Mouse (Mus musculus) 3134 (cell line): ENCODE results near the gene Cct5.

ENCODE experiments used
- DNase-seq: peaks from one replicate; pipeline ENCODE4 v3.0.0-alpha.2; 2011; ENCODE audit warnings: low spot score; ENCODE audit not compliant: insufficient read length; ENCODE audit errors: extremely low read depth

Gene Cct5

DNA sequence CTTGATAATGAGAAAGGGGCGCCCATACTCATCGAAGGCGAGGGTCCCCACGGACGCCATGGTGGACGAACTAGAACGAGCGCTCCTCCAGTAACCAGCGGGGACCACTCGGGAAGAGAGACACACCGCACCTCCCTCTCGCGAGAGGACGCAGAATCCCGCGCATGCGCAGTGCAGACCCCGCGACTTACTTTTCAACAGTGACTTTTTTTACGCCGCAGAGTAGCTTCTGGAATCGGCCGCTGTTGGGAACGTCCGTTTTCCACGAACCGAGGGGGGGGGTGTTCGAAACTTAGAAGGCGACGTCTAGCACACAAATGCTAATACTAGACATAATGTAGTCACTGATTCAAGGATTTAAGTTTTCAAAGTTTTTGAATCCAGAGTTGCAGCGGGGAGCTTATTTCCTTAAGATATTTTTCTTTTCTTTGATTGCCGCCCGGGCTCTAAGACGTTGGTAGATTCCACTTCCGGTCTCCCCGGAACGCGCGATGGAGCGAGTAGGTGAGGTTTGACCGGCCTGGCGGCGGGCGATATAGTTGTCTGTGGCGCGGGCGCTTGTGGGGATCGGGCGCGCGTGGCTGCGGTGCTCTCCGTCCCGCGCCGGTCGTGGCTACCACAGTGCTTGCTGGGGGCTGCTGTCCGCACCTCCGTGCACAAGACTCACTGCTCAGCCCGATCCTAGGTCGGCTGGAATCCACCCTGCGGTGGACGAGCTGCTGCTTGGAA lies at the start of gene Cct5, which contains the start of gene Fam173b:
Gene Cct5, minus strand, starts transcription at position 159 of the 729 bp plus-strand sequence.
Gene Fam173b, plus strand, starts transcription at position 207 of the 729 bp plus-strand sequence.
- DNase-seq: peak; percentile 96

DNA sequence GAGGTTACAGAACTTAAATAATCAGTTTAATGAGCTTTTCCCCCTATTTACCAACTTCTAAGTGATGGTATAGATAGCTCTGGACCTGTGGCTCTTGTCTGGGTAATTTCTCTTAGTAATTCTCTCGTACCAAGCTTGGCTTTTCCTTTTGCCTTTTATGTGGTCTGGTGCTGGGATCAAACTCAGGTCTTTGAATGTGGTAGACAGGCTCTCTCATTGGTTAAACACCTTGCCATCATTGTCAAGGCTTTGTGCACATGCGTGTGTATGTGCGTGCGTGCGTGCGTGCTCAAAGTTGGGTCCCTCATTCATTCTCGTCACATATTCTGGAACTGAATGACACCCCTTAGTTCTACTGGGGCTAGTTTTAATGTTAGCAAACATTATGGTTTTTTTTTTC lies 49.2 kb upstream of the Cct5 start:
- no peak for DNase-seq

DNA sequence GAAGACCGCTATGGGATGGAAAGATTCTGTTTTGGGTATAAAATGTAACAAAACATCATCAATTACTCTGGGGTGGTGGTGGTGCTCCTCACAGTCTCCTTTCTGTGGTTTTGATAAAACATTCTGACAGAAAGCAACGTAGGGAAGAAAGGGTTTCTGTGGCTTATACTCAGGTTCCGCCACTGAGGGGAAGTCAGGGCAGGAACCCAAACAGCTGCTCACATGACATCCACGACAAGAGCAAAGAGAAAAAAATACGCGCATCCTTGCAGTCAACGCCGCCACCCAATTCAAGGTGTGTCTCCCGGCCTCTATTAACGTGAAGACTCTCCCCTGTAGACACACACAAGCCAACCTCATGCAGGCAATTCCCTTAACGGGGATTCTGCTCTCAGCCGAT lies 48.1 kb upstream of the Cct5 start:
- DNase-seq: no peak

DNA sequence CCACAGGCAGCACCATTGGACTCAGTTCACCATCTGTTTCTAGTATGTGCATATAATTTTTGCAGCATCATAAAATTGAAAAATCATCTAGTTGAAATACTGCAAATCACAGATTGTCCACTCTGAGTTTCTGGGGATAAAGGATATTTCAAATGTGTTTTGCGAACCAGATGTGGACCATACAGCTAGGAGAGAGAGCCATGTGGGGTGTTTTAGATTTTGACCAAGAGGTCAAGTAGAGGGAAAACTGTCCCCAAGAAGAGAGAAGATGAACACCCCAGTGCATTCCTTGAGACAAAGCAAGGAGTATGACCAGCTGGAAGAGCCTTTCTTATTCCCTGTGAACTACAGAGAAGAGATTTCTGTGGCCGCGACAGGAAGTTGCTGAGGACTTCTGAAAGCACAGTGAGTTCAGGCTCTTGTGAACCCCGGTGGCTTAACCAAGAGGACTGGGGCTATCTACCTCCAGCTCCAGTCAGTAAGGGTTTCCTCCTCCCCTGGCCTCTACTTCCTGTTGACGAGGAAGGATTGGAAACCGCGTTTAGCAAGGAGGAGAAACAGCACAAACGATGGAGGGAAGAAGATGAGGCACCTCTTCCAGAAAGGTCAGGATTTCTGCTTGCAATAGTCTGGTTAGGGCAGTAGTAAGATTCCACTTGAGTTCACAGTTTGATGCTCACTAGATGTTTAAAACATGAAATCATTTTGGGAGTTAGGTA lies 46.4 kb upstream of the Cct5 start:
- DNase-seq: no peak

DNA sequence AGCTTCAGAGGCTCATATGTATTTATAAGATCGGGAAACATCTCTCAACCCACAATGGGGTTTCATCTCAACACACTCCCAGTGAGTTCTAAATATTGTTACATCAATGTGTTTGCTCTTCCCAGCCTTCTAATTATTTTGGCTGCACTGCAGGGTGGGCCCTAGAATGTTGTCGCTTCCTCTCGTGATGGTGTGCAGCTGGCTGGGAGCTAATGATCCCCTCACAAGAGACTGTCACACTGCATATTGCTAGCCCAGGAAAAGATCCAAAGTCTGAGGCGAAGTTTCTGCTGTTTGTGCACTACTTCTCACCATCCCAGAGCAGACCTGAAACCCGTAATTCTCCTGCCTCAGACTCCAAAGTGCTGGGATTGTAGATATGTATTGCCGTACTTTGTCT lies 45.6 kb upstream of the Cct5 start:
- DNase-seq: no peak

DNA sequence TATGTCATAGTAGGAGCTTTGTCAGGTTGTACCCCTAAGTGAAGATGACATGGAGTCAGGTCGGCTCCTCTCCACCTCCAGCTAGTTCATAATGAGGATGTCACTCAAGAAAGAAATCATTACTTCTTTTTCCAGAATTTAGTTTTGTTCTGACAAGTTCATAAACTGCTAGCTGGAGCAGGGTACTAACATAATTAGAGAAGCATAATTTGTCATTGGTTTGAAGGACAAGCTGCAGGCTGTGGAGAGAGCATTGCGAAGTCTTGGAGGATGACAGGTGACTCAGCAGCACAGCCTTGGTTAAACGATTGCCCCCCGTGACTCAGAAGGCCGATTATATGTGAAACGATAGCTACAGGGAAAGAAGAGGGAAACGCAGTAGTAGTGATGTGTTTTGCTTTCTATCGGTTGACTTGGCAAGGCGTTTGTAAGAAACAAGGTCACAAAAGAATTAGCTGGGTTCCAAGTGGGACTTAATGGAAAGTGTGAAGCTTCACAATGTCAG lies 34.5 kb upstream of the Cct5 start:
- no peak for DNase-seq

DNA sequence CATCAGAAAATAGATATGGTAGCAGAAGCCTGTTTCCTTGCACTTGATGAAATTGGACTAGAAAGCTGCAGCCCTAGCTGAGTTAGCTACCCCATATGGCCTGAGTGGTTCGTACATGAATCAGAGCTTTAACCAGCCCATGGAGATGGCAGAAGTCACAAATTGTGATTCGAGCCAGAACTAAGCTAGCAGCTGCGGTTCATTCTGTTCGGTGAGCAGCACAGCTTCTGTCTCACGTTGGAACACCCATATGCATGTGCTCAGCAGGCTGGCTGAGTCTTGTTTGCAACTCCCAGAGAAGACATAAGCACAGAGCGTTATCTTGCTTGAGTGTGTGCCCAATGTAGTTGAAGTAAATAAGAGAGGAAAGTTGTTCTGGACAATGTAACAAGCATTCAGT lies 33.0 kb upstream of the Cct5 start:
- DNase-seq: no peak

DNA sequence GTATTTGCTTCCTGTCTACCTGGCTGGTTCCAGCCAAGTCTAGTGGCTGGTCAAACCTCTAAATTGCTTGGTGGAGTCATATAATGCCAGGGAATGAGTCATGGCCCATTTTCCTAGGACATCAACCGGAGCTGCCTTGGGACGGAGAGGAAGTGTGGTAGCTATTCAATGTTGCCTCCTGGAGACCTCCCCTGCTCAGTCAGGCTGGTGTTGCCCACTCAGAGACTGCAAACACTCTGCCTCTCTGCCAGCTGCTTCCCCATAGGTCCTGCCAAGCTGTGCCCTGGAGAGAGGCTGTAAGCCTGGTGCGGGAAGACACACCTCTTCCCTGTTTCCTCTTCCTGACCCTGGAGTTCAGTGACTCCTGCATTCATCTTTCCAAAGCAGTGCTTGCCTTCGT lies 30.9 kb upstream of the Cct5 start:
- DNase-seq: no peak

DNA sequence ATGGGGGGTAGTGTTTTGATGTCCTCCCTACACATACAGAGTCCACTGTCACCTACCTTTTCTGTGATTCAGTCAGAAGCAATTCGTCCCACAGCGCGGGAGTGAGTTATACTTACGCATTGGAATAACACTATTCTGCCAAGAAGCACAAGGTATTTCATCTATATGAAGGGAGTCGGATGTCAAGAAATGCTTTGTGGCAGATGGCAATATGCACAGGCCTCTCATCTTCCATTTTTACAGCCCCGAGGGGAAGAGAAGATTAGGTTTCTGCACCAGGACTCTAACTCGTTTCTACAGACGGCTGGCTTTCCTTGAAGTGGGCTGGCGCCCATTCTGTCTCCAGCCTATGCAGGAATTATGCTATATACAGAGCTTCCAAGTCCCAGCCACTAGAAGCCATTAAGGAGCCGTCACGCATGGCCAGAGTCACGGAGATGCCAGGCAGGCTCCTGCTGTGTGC lies 29.8 kb upstream of the Cct5 start:
- DNase-seq: no peak

DNA sequence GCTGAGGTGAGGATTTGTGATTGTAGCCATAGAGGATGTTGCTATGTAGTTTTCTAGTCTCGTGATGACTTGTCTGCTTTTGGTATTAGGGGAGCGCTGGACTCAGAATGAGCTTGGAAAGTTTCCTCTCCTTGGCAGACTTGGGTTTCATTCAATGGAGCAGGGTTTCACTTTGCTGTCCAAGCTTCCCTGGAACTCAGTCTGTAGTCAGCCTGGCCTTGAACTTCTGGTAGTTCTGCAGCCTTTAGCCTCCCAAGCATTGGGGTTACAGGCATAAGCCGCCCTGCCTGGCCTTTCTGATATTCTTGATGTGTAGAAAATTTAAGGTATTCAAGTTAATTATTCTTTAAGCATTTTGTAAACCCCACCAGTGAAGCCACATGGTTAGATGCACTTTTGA lies 28.0 kb upstream of the Cct5 start:
- no peak for DNase-seq

DNA sequence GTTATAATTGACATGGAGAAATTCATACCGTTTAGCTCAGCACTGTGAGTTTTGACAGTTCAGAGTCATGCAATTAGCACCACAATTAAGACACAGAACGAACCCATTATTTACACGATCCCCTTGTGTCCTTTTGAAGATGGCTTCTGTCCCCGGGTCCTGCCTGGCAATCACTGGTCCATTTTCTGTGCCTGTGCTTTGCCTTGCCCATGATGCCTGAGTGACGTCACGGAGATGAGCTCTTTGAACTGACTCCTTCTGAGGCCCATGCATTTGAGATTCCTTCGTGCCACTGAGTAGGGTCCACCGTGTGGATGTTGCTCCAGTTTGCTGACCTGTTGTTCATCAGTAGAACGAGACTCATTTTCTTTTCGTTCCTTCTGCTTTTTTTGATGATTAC lies 26.6 kb upstream of the Cct5 start:
- no peak for DNase-seq

DNA sequence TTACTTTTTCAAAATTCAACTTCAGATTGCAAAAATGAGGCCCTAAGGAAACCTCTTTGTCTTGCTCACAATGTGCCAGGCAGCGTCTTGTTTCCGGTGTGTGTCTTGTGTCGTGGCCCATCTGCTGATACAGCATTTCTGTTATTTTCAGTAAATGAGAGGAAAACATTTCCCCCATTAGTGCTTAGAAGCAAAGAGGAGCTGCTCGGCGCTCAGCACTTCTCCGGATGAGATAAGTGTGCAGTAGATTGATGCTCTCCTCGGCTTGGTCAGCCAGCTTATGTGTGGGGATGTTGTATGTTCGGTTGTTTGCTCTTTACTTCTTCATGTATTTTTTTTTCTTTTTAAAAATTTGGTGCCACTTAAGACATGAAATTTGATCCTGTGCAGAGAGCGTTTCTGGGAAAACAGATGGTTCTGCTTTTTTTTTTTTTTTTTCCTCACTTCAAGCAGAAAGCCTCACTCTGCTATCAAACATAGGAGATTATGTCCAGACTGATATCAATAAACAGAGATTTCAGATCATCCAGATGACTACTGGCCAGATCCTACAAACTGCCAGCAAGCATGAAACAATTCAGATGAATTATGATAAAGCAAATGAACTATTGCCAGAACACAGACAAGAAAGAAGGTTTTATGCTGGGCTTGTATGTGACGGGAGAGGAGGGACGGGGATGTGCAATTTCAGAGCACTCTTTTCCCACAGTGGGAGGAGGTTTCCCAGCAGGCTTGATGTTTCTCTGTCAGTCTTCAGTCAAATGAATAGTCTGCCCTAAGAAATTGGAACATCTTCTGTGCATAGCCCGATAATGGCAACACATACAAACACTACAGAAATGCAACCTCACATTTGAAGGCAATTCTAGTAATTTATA lies 25.9 kb upstream of the Cct5 start:
- no peak for DNase-seq

DNA sequence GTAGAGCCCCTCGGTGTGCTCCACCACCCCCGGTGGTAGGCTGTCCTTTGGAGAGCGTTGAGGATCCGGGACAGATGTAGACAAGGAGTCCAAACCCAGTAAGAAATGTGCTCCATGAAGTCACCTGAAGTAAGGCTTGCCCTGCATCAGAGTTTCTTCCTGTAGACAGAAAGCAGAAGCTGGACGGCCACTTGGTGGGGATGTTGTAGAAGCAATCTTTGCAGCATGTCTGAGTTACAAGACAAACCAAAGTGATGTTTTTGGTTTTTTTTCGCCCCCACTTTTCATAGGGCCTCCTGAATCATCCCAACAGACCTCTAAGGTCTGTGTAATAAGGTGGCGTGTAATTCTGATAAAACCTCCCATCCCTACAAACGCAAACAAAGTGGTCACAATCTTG lies 17.9 kb upstream of the Cct5 start:
- no peak for DNase-seq

DNA sequence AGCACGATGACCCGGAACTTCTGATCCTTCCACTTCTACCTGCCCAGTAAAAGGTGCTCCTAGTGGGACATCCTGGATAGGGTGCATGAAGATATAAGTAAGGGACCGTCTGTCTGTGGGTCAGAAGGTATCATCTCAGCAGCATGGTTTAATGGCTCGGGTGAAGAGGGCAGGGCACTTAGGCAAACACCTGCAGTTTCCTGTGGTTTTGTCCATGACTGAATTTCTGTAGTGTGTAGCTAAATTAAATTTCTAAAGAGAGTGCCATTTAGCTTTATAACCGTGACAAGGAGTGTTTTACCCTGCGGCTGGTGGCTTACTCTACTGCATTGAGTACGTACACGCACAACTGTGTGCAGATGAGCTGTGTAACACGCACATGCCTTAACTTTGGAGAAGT lies 15.7 kb upstream of the Cct5 start:
- DNase-seq: no peak

DNA sequence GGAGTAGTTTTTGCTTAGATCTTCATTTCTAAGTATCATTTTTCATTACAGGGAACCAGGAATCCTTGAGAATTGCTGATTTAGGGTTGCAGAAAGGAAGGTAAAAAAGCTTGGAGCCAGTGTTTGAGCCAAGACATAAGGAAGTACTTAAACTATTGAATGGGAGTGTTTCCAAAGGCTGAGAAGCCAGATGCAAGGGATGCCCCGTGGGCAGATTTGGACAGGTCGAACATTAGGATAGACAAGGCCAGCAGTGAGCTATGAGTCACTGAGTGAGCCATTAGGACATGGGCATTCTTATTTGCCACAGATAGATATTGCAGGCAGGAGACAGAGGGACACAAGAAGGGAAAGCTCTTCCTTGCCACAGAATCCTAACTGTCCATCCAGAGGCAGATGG lies 13.1 kb upstream of the Cct5 start:
- no peak for DNase-seq

DNA sequence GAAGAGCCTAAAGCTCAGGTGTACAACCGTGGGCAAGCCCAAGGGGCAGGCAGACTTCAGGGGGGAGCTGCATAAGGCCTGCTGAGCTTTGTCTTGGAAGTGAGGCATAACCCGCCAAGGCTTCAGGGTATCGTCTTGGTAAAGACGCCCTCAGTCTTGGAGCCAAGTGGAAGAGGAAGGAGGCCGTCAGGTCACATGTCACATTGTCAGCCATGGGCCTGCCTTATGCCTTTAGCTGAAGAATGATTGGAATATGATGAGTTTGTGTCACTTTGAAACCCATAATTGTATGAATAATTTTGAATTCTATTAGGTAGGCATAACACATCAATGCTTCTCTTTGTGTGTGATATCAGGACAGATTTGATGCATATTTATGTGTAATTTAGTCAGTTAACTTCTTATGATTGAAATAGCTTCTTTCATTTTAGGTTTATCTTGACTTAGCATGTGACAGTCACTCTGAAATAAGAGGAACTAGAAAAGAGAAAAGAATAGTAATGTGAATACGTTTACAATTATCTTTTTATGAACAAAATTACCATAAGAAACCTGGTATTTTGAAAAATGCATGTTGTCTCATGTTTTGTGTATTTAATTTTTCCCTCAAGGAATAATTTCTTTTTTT lies 12.3 kb upstream of the Cct5 start:
- no peak for DNase-seq

DNA sequence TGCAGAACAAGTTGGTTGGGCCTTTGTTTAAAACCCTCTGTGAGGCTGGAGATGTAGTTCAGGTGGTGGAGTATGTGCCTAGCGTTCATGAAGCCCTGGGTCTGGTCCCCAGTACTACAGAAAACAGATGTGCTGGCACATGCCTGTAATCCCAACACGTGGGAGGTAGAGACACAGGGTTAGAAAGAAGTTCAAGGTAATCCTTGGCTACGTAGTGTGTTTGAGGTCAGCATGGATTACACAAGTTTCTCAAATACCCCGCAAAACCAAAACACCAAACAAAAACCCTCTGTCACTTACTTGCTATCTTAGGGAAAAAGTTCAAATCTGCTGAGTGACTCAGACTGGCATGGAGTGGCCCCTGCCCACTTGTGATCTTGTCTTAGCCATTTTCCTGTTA lies 10.4 kb upstream of the Cct5 start:
- no peak for DNase-seq

DNA sequence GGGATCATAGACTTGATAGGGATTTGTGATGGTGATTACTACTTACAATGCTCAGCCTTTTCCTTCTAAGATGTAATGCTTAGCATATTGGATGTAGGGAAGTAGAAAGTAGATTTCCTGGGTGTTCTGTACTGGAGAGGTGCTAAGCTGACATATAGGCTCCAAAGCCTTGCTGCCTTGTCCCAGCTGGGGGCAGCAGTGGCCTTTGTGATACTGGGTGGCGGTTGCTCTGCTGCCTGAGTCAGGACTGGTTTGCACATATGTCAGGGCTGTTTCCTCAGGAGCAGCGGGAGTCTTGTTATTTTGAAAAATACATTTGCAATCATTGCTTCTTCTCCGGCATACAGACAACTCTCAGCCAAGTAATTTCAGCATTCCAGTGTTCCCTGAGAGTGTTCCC lies 9.4 kb upstream of the Cct5 start:
- DNase-seq: no peak

DNA sequence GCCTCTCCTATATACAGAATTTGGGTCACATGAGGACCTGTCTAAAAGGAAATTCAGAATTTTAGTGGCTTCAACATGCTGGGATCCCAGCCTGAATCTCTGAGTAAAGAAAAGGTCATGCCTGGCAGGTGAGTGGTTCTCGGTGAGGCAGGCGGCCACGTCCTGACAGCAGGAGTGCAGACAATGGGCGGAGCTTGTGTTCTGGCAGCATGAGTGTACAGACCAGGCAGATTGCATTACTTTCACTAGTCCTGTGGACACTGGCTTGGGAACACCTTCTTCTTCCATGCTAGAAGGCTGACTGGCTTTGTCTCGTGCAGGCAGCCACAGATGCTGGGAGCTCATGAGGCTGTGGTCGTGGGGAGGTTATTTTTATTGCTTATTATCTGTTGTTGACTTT lies 5.2 kb upstream of the Cct5 start:
- DNase-seq: no peak

DNA sequence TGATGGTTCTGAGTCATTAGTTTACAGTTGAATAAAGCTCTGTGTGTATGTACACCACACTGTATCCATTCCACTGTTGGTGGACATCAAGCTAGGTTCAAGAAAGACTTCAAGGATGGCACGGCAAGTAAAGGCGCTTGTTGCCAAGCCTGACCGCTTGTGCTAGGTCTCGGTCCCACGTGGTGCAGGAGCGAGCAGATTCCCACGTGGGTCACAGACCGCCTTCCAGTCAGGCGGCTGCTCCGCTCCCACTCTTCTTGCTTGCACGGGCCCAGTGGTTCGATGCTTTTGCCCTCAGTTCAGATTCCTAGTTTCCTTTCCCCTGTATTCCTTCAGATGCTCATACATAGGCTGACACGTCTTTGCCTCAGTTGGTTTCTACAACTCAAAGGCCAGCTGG lies 1.5 kb upstream of the Cct5 start:
- DNase-seq: no peak

DNA sequence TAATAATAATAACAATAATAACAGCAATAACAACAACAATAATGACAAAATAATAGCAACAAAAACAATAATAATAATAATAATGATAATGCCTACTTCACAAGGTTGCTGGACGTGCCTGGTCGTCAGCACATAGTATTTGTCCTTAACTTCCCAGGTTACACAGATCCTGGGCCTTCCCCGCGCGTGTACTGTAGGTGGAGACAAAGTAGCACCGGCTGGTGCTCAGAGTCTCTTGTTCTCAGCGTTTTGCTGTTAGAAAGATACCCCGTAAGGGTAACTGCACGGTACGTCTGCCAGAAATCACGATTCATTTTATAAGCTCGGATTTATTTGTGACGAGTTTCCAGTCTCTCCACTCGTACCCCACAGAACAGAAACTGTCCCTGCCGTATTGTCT lies 822 bp upstream of the Cct5 start:
- DNase-seq: no peak
